Mouse (Mus musculus) erythroblast, embryonic 14.5 days (primary cell): ENCODE measurements at regions not wholly inside any gene's neighbourhood (a gene's known extent, or its start where the extent isn't known, plus 50 kb on each side); places are given as distances from the start of the nearest gene placed in this dataset.

Source experiments
- GATA1 ChIP-seq: IDR thresholded peaks from 2 replicates; pipeline ENCODE4 v1.6.1; 2012; ENCODE audit warnings: low read length, inconsistent platforms, mixed read lengths
- TAL1 ChIP-seq: IDR thresholded peaks from 3 replicates; pipeline ENCODE4 v1.6.1; 2012; ENCODE audit warnings: low read length, inconsistent platforms, mixed read lengths

DNA sequence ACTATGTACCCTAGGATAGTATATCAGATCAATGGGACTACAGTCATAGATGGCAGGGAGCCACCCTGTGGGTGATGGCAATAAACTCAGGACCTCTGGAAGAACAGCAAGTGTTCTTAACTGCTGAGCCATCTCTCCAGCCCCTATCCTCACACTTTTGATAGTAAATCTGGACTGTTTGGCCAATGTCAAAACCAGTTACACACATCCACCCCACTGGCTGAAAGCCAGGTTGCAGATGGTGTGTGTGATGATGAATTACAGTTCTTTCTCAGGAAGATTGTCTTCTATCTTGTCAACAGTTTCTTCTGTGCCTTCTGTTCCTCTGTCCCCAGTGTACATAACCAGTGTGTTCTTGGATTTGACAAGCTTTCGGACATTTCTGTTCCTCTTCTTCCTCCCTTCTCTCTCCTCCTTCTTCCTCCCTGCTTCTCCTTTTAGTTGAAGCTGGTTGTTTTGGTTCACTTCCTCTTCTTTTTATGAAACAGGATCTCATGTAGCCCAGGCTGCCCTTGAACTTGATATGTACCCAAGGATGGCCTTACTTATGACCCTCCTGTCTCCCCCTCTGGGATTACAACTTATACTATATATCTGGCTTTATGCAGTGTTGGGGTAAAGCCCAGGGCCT lies 143.3 kb upstream of the Eif4g2 start:
- TF ChIP-seq TAL1 (no peak), GATA1 (no peak)
